8 mouse cellular contexts compared by ENCODE assay signal in genomic region chr2:31299266-31299665, GRCm38 (mm10). TPM values are rescaled to one million over a fixed set of nuclear protein-coding genes. Genes with fewer than 3 reads are reported as not detected.
DNase-seq lines count a peak whose midpoint lies in the region; ATAC-seq and TF ChIP-seq lines count a peak whose summit lies in the region.

No protein-coding gene starts in this region.

- DNase-seq in heart, postnatal 4 days: no peak
- DNase-seq in ES-E14 (ENCODE audit: low read depth, low spot score): peak; percentile 53
- peak; percentile 53 for DNase-seq in embryo, embryonic 11.5 days (ENCODE audit: low read depth, low spot score)
- DNase-seq in neural tube, embryonic 11.5 days (ENCODE audit: low spot score): peak; percentile 50
- no peak for DNase-seq in spleen, adult 18-20 months

- in situ Hi-C loops in ES-E14 (cut with MboI; ENCODE audit: low sequenced_read_pairs in 2 of 2, unreplicated experiment in 2 of 2): no loop called here

- peaks cover 4 to 10% of the 10 kb centered on the region in 2 experiments for H3K4me1 ChIP-seq in heart, embryonic 14.5 days (ENCODE audit: control insufficient read depth in 2 of 2, insufficient read depth in 2 of 2, low read length in 2 of 2)
- H3K4me1 ChIP-seq in ES-E14 (ENCODE audit: control insufficient read depth in 2 of 2, insufficient read depth in 2 of 2, low read length in 2 of 2, poor library complexity in 1 of 2): peaks cover 5 to 22% of the 10 kb centered on the region in 2 experiments; a peak in 3 of 4 replicates
- H3K4me1 ChIP-seq in intestine, postnatal 0 days (replicated peaks; ENCODE audit: control insufficient read depth, insufficient read depth, low read length): no peaks in the 10 kb centered on the region
- H3K4me1 ChIP-seq in neural tube, embryonic 11.5 days (ENCODE audit: control insufficient read depth, insufficient read depth, low read length): 0 out of 2 replicates have a peak, but pooled peaks cover 3% of the 10 kb centered on the region

- no peaks in the 10 kb centered on the region for H3K27me3 ChIP-seq in heart, embryonic 14.5 days (ENCODE audit: control insufficient read depth, insufficient read depth, low read length)
- H3K27me3 ChIP-seq in intestine, postnatal 0 days (replicated peaks; ENCODE audit: control insufficient read depth, insufficient read depth, low read length): no peaks in the 10 kb centered on the region
- no peaks in the 10 kb centered on the region for H3K27me3 ChIP-seq in neural tube, embryonic 11.5 days (ENCODE audit: control insufficient read depth, insufficient read depth, low read length)

- ATAC-seq in heart, embryonic 14.5 days (ENCODE audit: insufficient number of reproducible peaks, insufficient read depth, low FRiP score, low read depth): no peak
- no peak for ATAC-seq in intestine, postnatal 0 days
- ATAC-seq in neural tube, embryonic 11.5 days (ENCODE audit: insufficient read depth, low FRiP score, low TSS enrichment): no peak
- ATAC-seq in erythroblast, adult 5-6 weeks (replicated peaks; ENCODE audit: low FRiP score, poor library complexity, severe bottlenecking): no peak

- H3K4me2 ChIP-seq in heart, embryonic 14.5 days (ENCODE audit: low read length): peak overlapping the region; percentile 33
- H3K4me2 ChIP-seq in intestine, postnatal 0 days (replicated peaks; ENCODE audit: low read depth): no peak overlapping the region
- no peak overlapping the region for H3K4me2 ChIP-seq in neural tube, embryonic 11.5 days (ENCODE audit: low read depth)

- no peak overlapping the region for H3K9ac ChIP-seq in heart, embryonic 14.5 days (ENCODE audit: low read length)
- H3K9ac ChIP-seq in ES-E14 (ENCODE audit: insufficient read depth, low read depth, low read length, poor library complexity, severe bottlenecking): no peak overlapping the region
- no peak overlapping the region for H3K9ac ChIP-seq in intestine, postnatal 0 days (ENCODE audit: low read depth, low read length)
- H3K9ac ChIP-seq in neural tube, embryonic 11.5 days (ENCODE audit: low read length): no peak overlapping the region; the same call in 1 of the 2 replicates

- H3K4me3 ChIP-seq in heart, embryonic 14.5 days (ENCODE audit: control insufficient read depth in 1 of 2, insufficient read depth in 1 of 2, low read depth in 1 of 2, low read length in 2 of 2): no peak overlapping the region
- no peak overlapping the region for H3K4me3 ChIP-seq in ES-E14 (ENCODE audit: insufficient read depth in 1 of 2, low read depth in 1 of 2, low read length in 2 of 2, poor library complexity in 1 of 2, severe bottlenecking in 1 of 2)
- no peak overlapping the region for H3K4me3 ChIP-seq in intestine, postnatal 0 days (ENCODE audit: low read depth, low read length)
- no peak overlapping the region for H3K4me3 ChIP-seq in neural tube, embryonic 11.5 days (ENCODE audit: low read depth, low read length)

- 23% methylated on average over 4 of the region's 4 CpGs for WGBS in heart, embryonic 14.5 days
- 34% methylated on average over 4 of the region's 4 CpGs for WGBS in intestine, postnatal 0 days
- WGBS in neural tube, embryonic 11.5 days: 30% methylated on average over 4 of the region's 4 CpGs

- H3K36me3 ChIP-seq in heart, embryonic 14.5 days (ENCODE audit: control insufficient read depth, insufficient read depth, low read length): peaks cover 5% of the 10 kb centered on the region; the same call in 1 of the 2 replicates
- H3K36me3 ChIP-seq in ES-E14 (ENCODE audit: control insufficient read depth, insufficient read depth, low read length, poor library complexity, severe bottlenecking): no peaks in the 10 kb centered on the region
- H3K36me3 ChIP-seq in intestine, postnatal 0 days (ENCODE audit: control insufficient read depth, insufficient read depth): no peaks in the 10 kb centered on the region
- no peaks in the 10 kb centered on the region for H3K36me3 ChIP-seq in neural tube, embryonic 11.5 days (ENCODE audit: control insufficient read depth, insufficient read depth, low read length)

- H3K9me3 ChIP-seq in heart, embryonic 14.5 days (ENCODE audit: control insufficient read depth, low read length): no peaks in the 10 kb centered on the region
- H3K9me3 ChIP-seq in ES-E14 (ENCODE audit: control insufficient read depth, insufficient read depth, low read depth, low read length): no peaks in the 10 kb centered on the region
- no peaks in the 10 kb centered on the region for H3K9me3 ChIP-seq in intestine, postnatal 0 days (ENCODE audit: control insufficient read depth)
- H3K9me3 ChIP-seq in neural tube, embryonic 11.5 days (ENCODE audit: control insufficient read depth, low read length): no peaks in the 10 kb centered on the region

- TF ChIP-seq CTCF in intestine, postnatal 0 days (IDR thresholded peaks at IDR 0.05; ENCODE audit: low read depth): peak; percentile 80

- no peak overlapping the region for H3K27ac ChIP-seq in heart, embryonic 14.5 days (replicated peaks in 1 of 2; ENCODE audit: control insufficient read depth in 1 of 2, insufficient read depth in 1 of 2, low read depth in 2 of 2, low read length in 2 of 2)
- no peak overlapping the region for H3K27ac ChIP-seq in ES-E14 (ENCODE audit: insufficient read depth, low read depth, low read length, poor library complexity, severe bottlenecking)
- H3K27ac ChIP-seq in intestine, postnatal 0 days (ENCODE audit: low read depth, low read length): no peak overlapping the region
- no peak overlapping the region for H3K27ac ChIP-seq in neural tube, embryonic 11.5 days (ENCODE audit: low read depth, low read length)

TF ChIP-seq in ES-E14, 5 proteins besides CTCF, POLR2A, EP300 and RAD21:
- no peak for TF ChIP-seq ZC3H11A (IDR thresholded peaks at IDR 0.05; ENCODE audit: borderline replicate concordance, low read depth, low read length)
- TF ChIP-seq ZNF384 (IDR thresholded peaks at IDR 0.05; ENCODE audit: low read depth, low read length): no peak
- no peak for TF ChIP-seq HCFC1 (IDR thresholded peaks at IDR 0.05; ENCODE audit: borderline replicate concordance, insufficient read depth, low read length)
- no peak for TF ChIP-seq MAFK (IDR thresholded peaks at IDR 0.05; ENCODE audit: insufficient read depth, low read depth, low read length)
- TF ChIP-seq CHD2 (IDR thresholded peaks at IDR 0.05; ENCODE audit: low read depth, low read length): no peak

RNA-seq across cellular contexts. Expression of gene Hmcn2, which starts 14.9 kb away (rescaled TPM):
- polyA plus RNA-seq in heart, embryonic 14.5 days (2014; fragmentation: Nextera tagmentation; extraction: Ambion mirVana): 0.73 and 0.86 TPM in 2 replicates
- 1 to 10 TPM; 1.7 to 2.9 TPM for total RNA-seq in heart, postnatal 4 days (2021)
- total RNA-seq in ES-E14 (2012; rRNA removed): 4.9 and 10.2 TPM in 2 replicates
- polyA plus RNA-seq in intestine, postnatal 0 days (2015; fragmentation: Nextera tagmentation; extraction: Ambion mirVana): 5.5 and 8.1 TPM in 2 replicates
- 0.17 and 0.23 TPM in 2 replicates for polyA plus RNA-seq in neural tube, embryonic 11.5 days (2014; fragmentation: Nextera tagmentation; extraction: Ambion mirVana)
- not detected in 2 replicates for total RNA-seq in erythroblast, adult 5-6 weeks (2015; ENCODE audit: low replicate concordance)
- total RNA-seq in erythroblast, adult 5-6 weeks (2017; ENCODE audit: low replicate concordance): not detected in 2 replicates

RNA-seq across cellular contexts. Expression of gene Ncs1, which starts 53.6 kb away (rescaled TPM):
- polyA plus RNA-seq in heart, embryonic 14.5 days (2014; fragmentation: Nextera tagmentation; extraction: Ambion mirVana): 51.7 and 52.2 TPM in 2 replicates
- total RNA-seq in heart, postnatal 4 days (2021): 10 to 100 TPM; 23.8 to 34.2 TPM
- 5.1 and 8.9 TPM in 2 replicates for total RNA-seq in ES-E14 (2012; rRNA removed)
- 8.4 and 8.5 TPM in 2 replicates for polyA plus RNA-seq in intestine, postnatal 0 days (2015; fragmentation: Nextera tagmentation; extraction: Ambion mirVana)
- polyA plus RNA-seq in neural tube, embryonic 11.5 days (2014; fragmentation: Nextera tagmentation; extraction: Ambion mirVana): 84.4 and 95.5 TPM in 2 replicates
- total RNA-seq in erythroblast, adult 5-6 weeks (2015; ENCODE audit: low replicate concordance): not detected in 2 replicates
- total RNA-seq in erythroblast, adult 5-6 weeks (2017; ENCODE audit: low replicate concordance): not detected in 2 replicates

Comparison
In these comparisons a context has a peak if more than half of its experiments do, and no peak if none do; other contexts are left out.
1. DNase-seq: peak in ES-E14 (single experiment), embryo, embryonic 11.5 days (single experiment) and neural tube, embryonic 11.5 days (single experiment); none in heart, postnatal 4 days (single experiment) and spleen, adult 18-20 months (0 of 2).